Mouse (Mus musculus) stomach, postnatal 0 days (tissue): ENCODE measurements around the gene Bank1.

Experiments used
- CTCF ChIP-seq: IDR thresholded peaks from 2 replicates; pipeline ENCODE4 v1.5.1; 2016; ENCODE audit warnings: antibody characterized with exemption, low read depth, mild to moderate bottlenecking, moderate library complexity
- EP300 ChIP-seq: optimal IDR thresholded peaks from 2 replicates; pipeline ENCODE3; 2016; ENCODE audit warnings: antibody characterized with exemption

DNA sequence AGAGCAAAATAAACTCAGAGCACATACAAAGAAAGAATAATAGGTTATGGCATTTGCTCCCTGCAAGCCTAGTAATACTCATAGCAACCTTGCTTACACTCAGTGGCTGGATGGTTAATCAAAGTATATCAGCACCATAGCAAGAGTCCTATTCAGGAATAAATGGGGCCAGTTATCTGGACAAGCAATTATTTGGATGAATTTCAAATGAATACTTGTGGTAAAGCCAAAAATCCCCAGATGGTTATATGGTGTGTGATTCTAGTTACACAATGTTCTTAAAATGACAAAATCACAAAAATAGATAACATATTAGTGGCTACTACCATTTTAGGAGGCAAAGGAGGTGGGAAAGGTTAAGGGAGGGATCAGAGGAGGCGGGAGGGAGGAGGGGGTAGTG, 22.7 kb upstream of the Bank1 start:
- TF ChIP-seq CTCF: no peak
- TF ChIP-seq EP300: no peak
